Mouse (Mus musculus): ENCODE data around the gene Cd93. TPM values are rescaled to one million over a fixed set of nuclear protein-coding genes. Genes with fewer than 3 reads are reported as not detected.

Gene Cd93
- polyA plus RNA-seq, 1 experiment from 2014 or later, result 7.4 TPM

- H3K4me3 ChIP-seq, result no peak overlapping the region
- no peak overlapping the region for H3K27ac ChIP-seq
- no peaks in the 10 kb centered on the region for H3K27me3 ChIP-seq
- no peak overlapping the region for H3K4me2 ChIP-seq (replicated peaks)
- no peak for ATAC-seq (ENCODE audit: low FRiP score)
- no peak overlapping the region for H3K9ac ChIP-seq
- no peaks in the 10 kb centered on the region for H3K4me1 ChIP-seq
- H3K36me3 ChIP-seq, result no peaks in the 10 kb centered on the region
- no peaks in the 10 kb centered on the region for H3K9me3 ChIP-seq (replicated peaks)
Observed at GRCm38 (mm10) chr2:148455341-148455740, 12.0 kb upstream of the Cd93 start.

- 79% methylated on average over 4 of the region's 4 CpGs for WGBS
Observed at GRCm38 (mm10) chr2:148454014-148454542, 10.7 kb upstream of the Cd93 start.

GRCm38 (mm10) chr2:148453061-148453460 is 9.7 kb upstream of the Cd93 start:
- no peak overlapping the region for H3K4me3 ChIP-seq
- no peaks in the 10 kb centered on the region for H3K4me1 ChIP-seq
- no peak overlapping the region for H3K4me2 ChIP-seq (replicated peaks)
- H3K36me3 ChIP-seq, result no peaks in the 10 kb centered on the region
- 90% methylated on average over 3 of the region's 3 CpGs for WGBS
- no peak for ATAC-seq (ENCODE audit: low FRiP score)
- H3K9me3 ChIP-seq (replicated peaks), result no peaks in the 10 kb centered on the region
- H3K27ac ChIP-seq, result no peak overlapping the region
- H3K9ac ChIP-seq, result no peak overlapping the region
- no peaks in the 10 kb centered on the region for H3K27me3 ChIP-seq

More at GRCm38 (mm10) chr2:148454014-148454542, 10.7 kb upstream of the Cd93 start:
- no peaks in the 10 kb centered on the region for H3K36me3 ChIP-seq
- no peaks in the 10 kb centered on the region for H3K27me3 ChIP-seq
- no peaks in the 10 kb centered on the region for H3K9me3 ChIP-seq (replicated peaks)
- no peaks in the 10 kb centered on the region for H3K4me1 ChIP-seq
- no peak overlapping the region for H3K9ac ChIP-seq
- H3K4me2 ChIP-seq (replicated peaks), result no peak overlapping the region
- no peak for ATAC-seq (ENCODE audit: low FRiP score)
- no peak overlapping the region for H3K4me3 ChIP-seq
- no peak overlapping the region for H3K27ac ChIP-seq

GRCm38 (mm10) chr2:148451498-148451897 is 8.1 kb upstream of the Cd93 start:
- no peak overlapping the region for H3K27ac ChIP-seq
- H3K4me1 ChIP-seq, result no peaks in the 10 kb centered on the region
- 83% methylated on average over 5 of the region's 5 CpGs for WGBS
- no peak overlapping the region for H3K9ac ChIP-seq
- ATAC-seq (ENCODE audit: low FRiP score), result no peak
- no peak overlapping the region for H3K4me2 ChIP-seq (replicated peaks)
- no peaks in the 10 kb centered on the region for H3K9me3 ChIP-seq (replicated peaks)
- H3K27me3 ChIP-seq, result no peaks in the 10 kb centered on the region
- H3K4me3 ChIP-seq, result no peak overlapping the region
- no peaks in the 10 kb centered on the region for H3K36me3 ChIP-seq

GRCm38 (mm10) chr2:148450616-148451015 is 7.3 kb upstream of the Cd93 start:
- Histone ChIP-seq H3K9ac (no peak overlapping the region), H3K4me3 (no peak overlapping the region), H3K36me3 (no peaks in the 10 kb centered on the region), H3K4me1 (no peaks in the 10 kb centered on the region), H3K27ac (no peak overlapping the region), H3K9me3 (replicated peaks) (no peaks in the 10 kb centered on the region), H3K4me2 (replicated peaks) (no peak overlapping the region), H3K27me3 (no peaks in the 10 kb centered on the region)
- WGBS, result 88% methylated on average over 5 of the region's 5 CpGs
- ATAC-seq (ENCODE audit: low FRiP score), result no peak

GRCm38 (mm10) chr2:148449659-148450058 is 6.3 kb upstream of the Cd93 start:
- 93% methylated on average over 1 of the region's 1 CpGs for WGBS

GRCm38 (mm10) chr2:148446446-148446845 is 3.1 kb upstream of the Cd93 start:
- no peak overlapping the region for H3K4me2 ChIP-seq (replicated peaks)
- H3K9ac ChIP-seq, result no peak overlapping the region
- no peak overlapping the region for H3K27ac ChIP-seq
- H3K36me3 ChIP-seq, result no peaks in the 10 kb centered on the region
- no peaks in the 10 kb centered on the region for H3K27me3 ChIP-seq
- no peak for ATAC-seq (ENCODE audit: low FRiP score)
- 76% methylated on average over 3 of the region's 3 CpGs for WGBS
- no peak overlapping the region for H3K4me3 ChIP-seq
- H3K4me1 ChIP-seq, result 0 out of 2 replicates have a peak, but pooled peaks cover 3% of the 10 kb centered on the region
- H3K9me3 ChIP-seq (replicated peaks), result no peaks in the 10 kb centered on the region

More at GRCm38 (mm10) chr2:148449659-148450058, 6.3 kb upstream of the Cd93 start:
- H3K9ac ChIP-seq, result no peak overlapping the region
- no peaks in the 10 kb centered on the region for H3K36me3 ChIP-seq
- no peak for ATAC-seq (ENCODE audit: low FRiP score)
- H3K4me3 ChIP-seq, result no peak overlapping the region
- H3K27me3 ChIP-seq, result no peaks in the 10 kb centered on the region
- H3K9me3 ChIP-seq (replicated peaks), result no peaks in the 10 kb centered on the region
- H3K27ac ChIP-seq, result no peak overlapping the region
- no peaks in the 10 kb centered on the region for H3K4me1 ChIP-seq
- no peak overlapping the region for H3K4me2 ChIP-seq (replicated peaks)

- 100% methylated on average over 1 of the region's 1 CpGs for WGBS
- H3K27ac ChIP-seq, result no peak overlapping the region
Observed at GRCm38 (mm10) chr2:148445616-148446015, 2.3 kb upstream of the Cd93 start.

GRCm38 (mm10) chr2:148444472-148444871 is 1.1 kb upstream of the Cd93 start:
- Histone ChIP-seq H3K4me3 (no peak overlapping the region), H3K36me3 (no peaks in the 10 kb centered on the region), H3K9me3 (replicated peaks) (no peaks in the 10 kb centered on the region), H3K9ac (no peak overlapping the region), H3K27ac (no peak overlapping the region), H3K4me2 (replicated peaks) (no peak overlapping the region), H3K27me3 (no peaks in the 10 kb centered on the region), H3K4me1 (0 out of 2 replicates have a peak, but pooled peaks cover 3% of the 10 kb centered on the region)
- 100% methylated on average over 1 of the region's 1 CpGs for WGBS
- no peak for ATAC-seq (ENCODE audit: low FRiP score)

More at GRCm38 (mm10) chr2:148445616-148446015, 2.3 kb upstream of the Cd93 start:
- no peak overlapping the region for H3K9ac ChIP-seq
- ATAC-seq (ENCODE audit: low FRiP score), result no peak
- H3K4me3 ChIP-seq, result no peak overlapping the region
- no peaks in the 10 kb centered on the region for H3K27me3 ChIP-seq
- 0 out of 2 replicates have a peak, but pooled peaks cover 3% of the 10 kb centered on the region for H3K4me1 ChIP-seq
- H3K36me3 ChIP-seq, result no peaks in the 10 kb centered on the region
- H3K9me3 ChIP-seq (replicated peaks), result no peaks in the 10 kb centered on the region
- H3K4me2 ChIP-seq (replicated peaks), result no peak overlapping the region

- no peak overlapping the region for H3K4me3 ChIP-seq
- no peaks in the 10 kb centered on the region for H3K36me3 ChIP-seq
- 84% methylated on average over 4 of the region's 4 CpGs for WGBS
- no peak overlapping the region for H3K4me2 ChIP-seq (replicated peaks)
- no peak for ATAC-seq (ENCODE audit: low FRiP score)
- H3K4me1 ChIP-seq, result 0 out of 2 replicates have a peak, but pooled peaks cover 3% of the 10 kb centered on the region
- H3K27me3 ChIP-seq, result no peaks in the 10 kb centered on the region
- no peak overlapping the region for H3K27ac ChIP-seq
- no peak overlapping the region for H3K9ac ChIP-seq
- no peaks in the 10 kb centered on the region for H3K9me3 ChIP-seq (replicated peaks)
Observed at GRCm38 (mm10) chr2:148442710-148443109, 653 bp downstream of the Cd93 start.

GRCm38 (mm10) chr2:148442172-148442571 is 1.2 kb downstream of the Cd93 start:
- no peak overlapping the region for H3K4me3 ChIP-seq
- H3K27ac ChIP-seq, result no peak overlapping the region
- no peak overlapping the region for H3K9ac ChIP-seq
- WGBS, result 77% methylated on average over 4 of the region's 4 CpGs
- H3K9me3 ChIP-seq (replicated peaks), result no peaks in the 10 kb centered on the region
- no peaks in the 10 kb centered on the region for H3K27me3 ChIP-seq
- 0 out of 2 replicates have a peak overlapping the region, but pooled peaks have one; percentile 6 for H3K4me2 ChIP-seq (replicated peaks)
- peak; percentile 40; the same call in 1 of the 2 replicates for ATAC-seq (ENCODE audit: low FRiP score)
- H3K4me1 ChIP-seq, result 0 out of 2 replicates have a peak, but pooled peaks cover 3% of the 10 kb centered on the region
- H3K36me3 ChIP-seq, result no peaks in the 10 kb centered on the region

GRCm38 (mm10) chr2:148441421-148441820 is 1.9 kb downstream of the Cd93 start:
- H3K27me3 ChIP-seq, result no peaks in the 10 kb centered on the region
- H3K4me3 ChIP-seq, result no peak overlapping the region
- 79% methylated on average over 10 of the region's 10 CpGs for WGBS
- no peak for ATAC-seq (ENCODE audit: low FRiP score)
- H3K4me2 ChIP-seq (replicated peaks), result no peak overlapping the region
- H3K9ac ChIP-seq, result no peak overlapping the region
- H3K4me1 ChIP-seq, result 0 out of 2 replicates have a peak, but pooled peaks cover 3% of the 10 kb centered on the region
- no peak overlapping the region for H3K27ac ChIP-seq
- no peaks in the 10 kb centered on the region for H3K36me3 ChIP-seq
- no peaks in the 10 kb centered on the region for H3K9me3 ChIP-seq (replicated peaks)

- no peaks in the 10 kb centered on the region for H3K9me3 ChIP-seq (replicated peaks)
- WGBS, result 64% methylated on average over 3 of the region's 3 CpGs
- H3K27me3 ChIP-seq, result no peaks in the 10 kb centered on the region
- H3K36me3 ChIP-seq, result no peaks in the 10 kb centered on the region
- H3K27ac ChIP-seq, result no peak overlapping the region
- H3K4me2 ChIP-seq (replicated peaks), result no peak overlapping the region
- H3K4me1 ChIP-seq, result 0 out of 2 replicates have a peak, but pooled peaks cover 3% of the 10 kb centered on the region
- no peak overlapping the region for H3K4me3 ChIP-seq
- H3K9ac ChIP-seq, result no peak overlapping the region
- no peak for ATAC-seq (ENCODE audit: low FRiP score)
Observed at GRCm38 (mm10) chr2:148439691-148440276, 3.6 kb downstream of the Cd93 start.

Measured in hindbrain, embryonic 12.5 days (tissue).